Mouse (Mus musculus) layer of hippocampus, postnatal 14 days (tissue): ENCODE measurements around the gene Rbmx. TPM values are rescaled to one million over a fixed set of nuclear protein-coding genes. Genes with fewer than 3 reads are reported as not detected.

Experiments
- total RNA-seq, 2 experiments: library from RNA; stranded (reverse); gene quantifications; 2 replicates each; pipeline ENCODE4 v1.2.3; 2021

The Rbmx gene
- total RNA-seq, 2 experiments from 2014 or later, result 65.2 to 71.4 TPM

Other genes starting within 250 kb of the Rbmx start
- gene Cd40lg, start 180.9 kb downstream of the Rbmx start, total RNA-seq, result not detected
- gene Arhgef6, start 54.3 kb downstream of the Rbmx start, total RNA-seq, result 10 to 100 TPM; 30.4 to 31.4 TPM
- not detected for gene Gm364, start 16.1 kb upstream of the Rbmx start, total RNA-seq
- 1 to 10 TPM; 5.8 to 8.0 TPM for gene Gpr101, start 110.7 kb upstream of the Rbmx start, total RNA-seq